Mouse (Mus musculus): ENCODE results near the gene Nap1l1.

- TF ChIP-seq CTCF (IDR thresholded peaks at IDR 0.05; ENCODE audit: low read depth): no peak
- no peak for TF ChIP-seq EP300 (IDR thresholded peaks at IDR 0.05; ENCODE audit: low read depth)
Observed at GRCm38 (mm10) chr10:111473511-111474371, 718 bp downstream of the Nap1l1 start.
